Mouse (Mus musculus) G1E (cell line): ENCODE measurements around the gene Adam19.

Experiments used
- CTCF ChIP-seq: IDR thresholded peaks from 2 replicates; pipeline ENCODE4 v1.5.1; 2012; ENCODE audit warnings: low read depth, low read length, inconsistent platforms, mixed read lengths
- GATA1 ChIP-seq: IDR thresholded peaks from 2 replicates; pipeline ENCODE4 v1.6.1; 2012; ENCODE audit warnings: borderline replicate concordance, low read length, inconsistent platforms, mixed read lengths
- GATA2 ChIP-seq: IDR thresholded peaks from 2 replicates; pipeline ENCODE4 v1.6.1; 2012; ENCODE audit warnings: low read depth, low read length, inconsistent platforms, borderline replicate concordance
- TAL1 ChIP-seq: conservative IDR thresholded peaks from 2 replicates; pipeline ENCODE4 v1.6.1; 2012; ENCODE audit warnings: low read depth, low read length, inconsistent platforms, mixed read lengths

- TF ChIP-seq CTCF (no peak), TAL1 (no peak), GATA2 (no peak), GATA1 (no peak)
Measured at GRCm38 (mm10) chr11:46061776-46062445, 6.1 kb downstream of the Adam19 start.
